Mouse (Mus musculus): ENCODE results near the gene Zc3h7b.

DNA sequence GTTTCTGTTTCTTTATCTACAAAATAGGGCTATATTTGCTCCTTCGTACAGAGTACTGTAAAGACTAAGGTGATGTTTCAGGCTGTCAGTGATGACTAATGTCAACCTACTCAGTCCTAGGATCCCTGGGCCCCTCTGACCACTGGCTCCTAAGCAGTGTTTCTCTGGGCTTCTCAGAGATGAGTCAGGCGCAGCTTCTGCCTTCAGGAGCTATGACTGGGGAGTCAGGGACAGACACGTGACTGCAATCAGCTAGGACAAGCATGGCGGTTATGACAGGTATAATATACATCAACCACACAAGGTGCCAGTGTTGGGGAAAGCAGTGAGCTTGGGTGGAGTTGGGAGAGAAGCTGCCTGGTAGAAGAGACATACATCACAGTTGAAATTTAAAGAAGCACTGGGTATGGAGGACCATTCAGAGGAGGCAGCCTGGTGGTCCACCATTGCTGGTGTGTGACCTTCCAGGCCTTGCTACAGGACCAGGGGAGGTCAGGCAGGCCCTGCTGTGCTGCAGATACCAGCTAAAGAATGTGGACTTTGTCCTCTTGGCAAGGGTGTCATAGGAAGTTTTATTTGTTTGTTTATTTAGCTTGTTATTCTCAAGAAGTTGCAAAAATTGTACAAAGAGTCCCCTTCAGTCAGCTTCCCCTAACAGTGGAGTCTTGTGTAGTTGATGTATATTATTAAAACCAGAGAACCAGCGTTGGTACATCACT is 15.7 kb downstream of the Zc3h7b start:
- no peak for TF ChIP-seq CTCF (IDR thresholded peaks at IDR 0.05; ENCODE audit: borderline replicate concordance, insufficient read depth, low read depth, low read length)
- no peak for TF ChIP-seq POLR2A (IDR thresholded peaks at IDR 0.05; ENCODE audit: borderline replicate concordance, insufficient read depth, low read length)

All from cerebellum, adult 2 months (tissue).